8 mouse cellular contexts compared by ENCODE assay signal in the genomic region with DNA sequence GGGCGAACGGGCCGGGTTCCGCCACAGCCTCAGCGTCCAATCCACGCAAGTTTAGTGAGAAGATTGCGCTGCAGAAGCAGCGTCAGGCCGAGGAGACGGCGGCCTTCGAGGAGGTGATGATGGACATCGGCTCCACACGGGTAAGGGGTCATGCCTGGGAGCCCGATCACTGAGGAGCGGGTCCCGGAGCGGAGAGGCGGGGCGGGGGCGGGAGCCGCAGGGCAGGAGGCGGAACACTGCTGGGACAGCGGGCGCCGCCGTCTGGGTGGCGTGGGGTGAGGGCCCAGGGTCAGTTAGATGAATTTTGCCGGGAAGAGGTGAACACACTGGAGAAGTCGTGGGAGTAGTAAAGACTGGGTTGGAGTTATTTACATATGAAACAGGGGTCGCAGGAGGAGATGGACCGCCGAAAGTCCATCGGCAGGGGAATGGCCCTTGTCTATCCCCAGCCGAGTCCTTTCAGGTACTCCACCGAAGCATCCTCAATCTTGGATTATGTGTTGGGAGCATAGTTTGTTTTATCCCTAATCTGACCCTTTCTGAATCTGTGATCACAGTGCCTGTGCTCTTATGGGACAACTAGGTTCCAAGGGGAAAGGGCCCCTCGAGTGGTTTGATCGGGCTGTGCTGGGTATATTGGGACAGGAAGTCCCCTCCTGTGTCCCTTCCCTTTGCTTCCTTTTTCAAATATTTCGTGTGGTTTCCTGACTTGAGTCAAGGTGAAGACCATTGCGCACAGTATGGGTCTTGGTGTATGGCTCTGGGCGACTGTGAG. TPM values are rescaled to one million over a fixed set of nuclear protein-coding genes. Genes with fewer than 3 reads are reported as not detected.
DNase-seq lines count a peak whose midpoint lies in the region; ATAC-seq and TF ChIP-seq lines count a peak whose summit lies in the region.

No protein-coding gene starts in this region.

- WGBS in hindbrain, embryonic 15.5 days, result under 1% methylated on average over 41 of the region's 41 CpGs
- WGBS in macrophage (ENCODE audit: missing documents), result under 1% methylated on average over 38 of the region's 41 CpGs

- peak; percentile 59; the same call in 1 of the 2 replicates for ATAC-seq in hindbrain, embryonic 15.5 days (ENCODE audit: low FRiP score, low read depth)

- no peak for TF ChIP-seq POLR2A in cortical plate, adult 2 months (IDR thresholded peaks at IDR 0.05; ENCODE audit: extremely low read depth, insufficient read depth, low read length)

- peak overlapping the region; percentile 87 for H3K9ac ChIP-seq in hindbrain, embryonic 15.5 days

- peaks cover 39% of the 10 kb centered on the region for H3K36me3 ChIP-seq in hindbrain, embryonic 15.5 days
- H3K36me3 ChIP-seq in macrophage (ENCODE audit: inconsistent target), result peaks cover 40% of the 10 kb centered on the region

- no peaks in the 10 kb centered on the region for H3K27me3 ChIP-seq in hindbrain, embryonic 15.5 days

- no peak for TF ChIP-seq CTCF in cortical plate, adult 2 months (IDR thresholded peaks at IDR 0.05; ENCODE audit: extremely low read depth, insufficient read depth, low read length)

- peaks cover 66% of the 10 kb centered on the region for H3K79me2 ChIP-seq in macrophage (ENCODE audit: inconsistent target)

- DNase-seq in cerebellum, adult 8-10 months, result peak; percentile 41
- no peak for DNase-seq in cerebellum, postnatal 4 days (ENCODE audit: low spot score in 2 of 2)
- DNase-seq in 416B (ENCODE audit: low read depth), result peak; percentile 56
- no peak for DNase-seq in right cerebral cortex, postnatal 14 days
- no peak for DNase-seq in spleen, postnatal 4 days (ENCODE audit: low spot score in 2 of 2)

- peak overlapping the region; percentile 89 for H3K4me2 ChIP-seq in hindbrain, embryonic 15.5 days

- no peaks in the 10 kb centered on the region for H3K9me3 ChIP-seq in hindbrain, embryonic 15.5 days

- H3K4me3 ChIP-seq in cortical plate, adult 2 months (ENCODE audit: insufficient read depth, low read length), result peak overlapping the region; percentile 79
- peak overlapping the region; percentile 85 for H3K4me3 ChIP-seq in hindbrain, embryonic 15.5 days
- peak overlapping the region; percentile 81 for H3K4me3 ChIP-seq in macrophage (ENCODE audit: inconsistent target)

- peak overlapping the region; percentile 81 for H3K27ac ChIP-seq in cortical plate, adult 2 months (ENCODE audit: insufficient read depth, low read length)
- peak overlapping the region; percentile 88 for H3K27ac ChIP-seq in hindbrain, embryonic 15.5 days (replicated peaks)
- H3K27ac ChIP-seq in macrophage, result peak overlapping the region; percentile 44

- H3K4me1 ChIP-seq in cortical plate, adult 2 months (ENCODE audit: control insufficient read depth, insufficient read depth, low read length), result peaks cover 7% of the 10 kb centered on the region
- peaks cover 25% of the 10 kb centered on the region for H3K4me1 ChIP-seq in hindbrain, embryonic 15.5 days (replicated peaks)

RNA-seq across cellular contexts. Expression of gene Crtc2, which starts 0.6 kb away (rescaled TPM):
- polyA plus RNA-seq in cortical plate, adult 2 months (2012; rRNA removed), result 45.7 and 48.8 TPM in 2 replicates
- polyA plus RNA-seq in hindbrain, embryonic 15.5 days (2015; fragmentation: Nextera tagmentation; extraction: Ambion mirVana), result 21.9 and 25.6 TPM in 2 replicates
- total RNA-seq in macrophage (2018; cell fraction: chromatin; rRNA removed), result 100 to 1,000 TPM in 23 of 26 experiments, 10 to 100 TPM in 3; 91.2 to 489 (median 146) TPM
- 10 to 100 TPM; 25.7 to 61.7 (median 31.1) TPM for total RNA-seq in macrophage (2018; cell fraction: cytosol; rRNA removed)
- total RNA-seq in macrophage (2018; cell fraction: nucleus; rRNA removed), result 100 to 1,000 TPM in 16 of 26 experiments, 10 to 100 TPM in 10; 53.4 to 348 (median 110) TPM
- polyA plus RNA-seq in macrophage (2018), result 15.7 to 39.3 TPM (median 26.5 TPM) in 3 replicates

RNA-seq across cellular contexts. Expression of gene Slc39a1, which starts 6.6 kb away (rescaled TPM):
- 32.4 and 34.5 TPM in 2 replicates for polyA plus RNA-seq in cortical plate, adult 2 months (2012; rRNA removed)
- polyA plus RNA-seq in hindbrain, embryonic 15.5 days (2015; fragmentation: Nextera tagmentation; extraction: Ambion mirVana), result 52.1 and 53.1 TPM in 2 replicates
- 10 to 100 TPM; 21.3 to 81.5 (median 49.6) TPM for total RNA-seq in macrophage (2018; cell fraction: chromatin; rRNA removed)
- total RNA-seq in macrophage (2018; cell fraction: cytosol; rRNA removed), result 100 to 1,000 TPM; 151 to 283 (median 205) TPM
- total RNA-seq in macrophage (2018; cell fraction: nucleus; rRNA removed), result 100 to 1,000 TPM; 138 to 261 (median 185) TPM
- 169 to 236 TPM (median 174 TPM) in 3 replicates for polyA plus RNA-seq in macrophage (2018)

RNA-seq across cellular contexts. Expression of gene Dennd4b, which starts 10.4 kb away (rescaled TPM):
- 40.4 and 47.3 TPM in 2 replicates for polyA plus RNA-seq in cortical plate, adult 2 months (2012; rRNA removed)
- polyA plus RNA-seq in hindbrain, embryonic 15.5 days (2015; fragmentation: Nextera tagmentation; extraction: Ambion mirVana), result 7.7 and 8.8 TPM in 2 replicates
- 100 to 1,000 TPM; 169 to 514 (median 283) TPM for total RNA-seq in macrophage (2018; cell fraction: chromatin; rRNA removed)
- 10 to 100 TPM; 38.9 to 75.0 (median 53.6) TPM for total RNA-seq in macrophage (2018; cell fraction: cytosol; rRNA removed)
- total RNA-seq in macrophage (2018; cell fraction: nucleus; rRNA removed), result 100 to 1,000 TPM; 112 to 289 (median 167) TPM
- polyA plus RNA-seq in macrophage (2018), result 25.4 to 40.1 TPM (median 34.8 TPM) in 3 replicates

RNA-seq across cellular contexts. Expression of gene Creb3l4, which starts 11.3 kb away (rescaled TPM):
- polyA plus RNA-seq in cortical plate, adult 2 months (2012; rRNA removed), result 0.27 and 0.49 TPM in 2 replicates
- polyA plus RNA-seq in hindbrain, embryonic 15.5 days (2015; fragmentation: Nextera tagmentation; extraction: Ambion mirVana), result 2.2 and 3.1 TPM in 2 replicates
- total RNA-seq in macrophage (2018; cell fraction: chromatin; rRNA removed), result 1 to 10 TPM; 1.1 to 8.5 (median 2.2) TPM
- 1 to 10 TPM in 22 of 26 experiments, under 1 TPM in 4; 0.65 to 1.7 (median 1.3) TPM for total RNA-seq in macrophage (2018; cell fraction: cytosol; rRNA removed)
- 1 to 10 TPM in 24 of 26 experiments, under 1 TPM in 2; 0.83 to 6.9 (median 2.1) TPM for total RNA-seq in macrophage (2018; cell fraction: nucleus; rRNA removed)
- polyA plus RNA-seq in macrophage (2018), result 0.79 to 1.2 TPM (median 1.2 TPM) in 3 replicates

RNA-seq across cellular contexts. Expression of gene Jtb, which starts 23.2 kb away (rescaled TPM):
- 59.2 and 61.0 TPM in 2 replicates for polyA plus RNA-seq in cortical plate, adult 2 months (2012; rRNA removed)
- polyA plus RNA-seq in hindbrain, embryonic 15.5 days (2015; fragmentation: Nextera tagmentation; extraction: Ambion mirVana), result 90.2 and 96.2 TPM in 2 replicates
- 100 to 1,000 TPM in 15 of 26 experiments, 10 to 100 TPM in 11; 56.6 to 143 (median 104) TPM for total RNA-seq in macrophage (2018; cell fraction: chromatin; rRNA removed)
- 10 to 100 TPM; 45.3 to 85.3 (median 62.0) TPM for total RNA-seq in macrophage (2018; cell fraction: cytosol; rRNA removed)
- total RNA-seq in macrophage (2018; cell fraction: nucleus; rRNA removed), result 100 to 1,000 TPM in 16 of 26 experiments, 10 to 100 TPM in 10; 63.7 to 150 (median 104) TPM
- polyA plus RNA-seq in macrophage (2018), result 41.1 to 83.2 TPM (median 71.3 TPM) in 3 replicates

Comparison
In these comparisons a context has a peak if more than half of its experiments do, and no peak if none do; other contexts are left out.
1. DNase-seq: peak in cerebellum, adult 8-10 months (single experiment) and 416B (single experiment); none in cerebellum, postnatal 4 days (0 of 2), right cerebral cortex, postnatal 14 days (single experiment) and spleen, postnatal 4 days (0 of 2).
2. Peak in every context shown above with its lines, with median percentiles within 50 percentile points of each other: H3K27ac ChIP-seq and H3K4me3 ChIP-seq.